Mouse (Mus musculus) embryonic facial prominence, embryonic 15.5 days (tissue): ENCODE results near the gene Inpp5f. TPM values are rescaled to one million over a fixed set of nuclear protein-coding genes. Genes with fewer than 3 reads are reported as not detected.
"Not testable (repeated sequence)": the region's sequence is repeated elsewhere in the genome, so short reads cannot be mapped to it uniquely, and the experiment has no call there.

Source experiments
- ATAC-seq: fragments of 200-750 bp; cut with Nextera tagmentation; 2 replicates; pipeline ENCODE4 v1.8.0; 2017; ENCODE audit warnings: low read depth, moderate TSS enrichment; ENCODE audit not compliant: insufficient number of reproducible peaks, low FRiP score, low TSS enrichment
- H3K27ac ChIP-seq: fragments of 300-500 bp; sonication (generic); replicated peaks from 2 replicates; pipeline ENCODE4 v1.5.1; 2015; ENCODE audit warnings: mild to moderate bottlenecking, inconsistent platforms
- H3K27me3 ChIP-seq: fragments of 300-500 bp; sonication (generic); 2 replicates; pipeline ENCODE4 v1.6.1; 2015; ENCODE audit warnings: inconsistent platforms
- H3K36me3 ChIP-seq: fragments of 300-500 bp; sonication (generic); 2 replicates; pipeline ENCODE4 v1.6.1; 2015; ENCODE audit warnings: mild to moderate bottlenecking, inconsistent platforms
- H3K4me1 ChIP-seq: fragments of 300-500 bp; sonication (generic); 2 replicates; pipeline ENCODE4 v1.6.1; 2015; ENCODE audit warnings: inconsistent platforms
- H3K4me2 ChIP-seq: fragments of 300-500 bp; sonication (generic); replicated peaks from 2 replicates; pipeline ENCODE4 v1.6.1; 2015; ENCODE audit warnings: mild to moderate bottlenecking, inconsistent platforms
- H3K4me3 ChIP-seq: fragments of 300-500 bp; sonication (generic); replicated peaks from 2 replicates; pipeline ENCODE4 v1.5.1; 2015; ENCODE audit warnings: mild to moderate bottlenecking, inconsistent platforms
- H3K9ac ChIP-seq: fragments of 300-500 bp; sonication (generic); 2 replicates; pipeline ENCODE4 v1.6.1; 2015; ENCODE audit warnings: inconsistent platforms
- H3K9me3 ChIP-seq: fragments of 300-500 bp; sonication (generic); replicated peaks from 2 replicates; pipeline ENCODE4 v1.6.1; 2016; ENCODE audit warnings: inconsistent platforms
- WGBS: fragments of 180-500 bp; shearing (Covaris S2); methylation state at CpG from one replicate; pipeline ENCODE4 v1.1.7; 2015; 5-methylcytosine and 5-hydroxymethylcytosine counted together
- polyA plus RNA-seq: library from polyadenylated mRNA; unstranded; fragments of >200 nt; fragmentation: Nextera tagmentation; extraction: Ambion mirVana; gene quantifications from 2 replicates; pipeline ENCODE4 v1.2.1, GENCODE M21; 2015

Inpp5f gene
- polyA plus RNA-seq, 1 experiment from 2014 or later = 18.8 TPM

- Histone ChIP-seq H3K27ac (no peak overlapping the region), H3K4me2 (no peak overlapping the region), H3K9me3 (no peaks in the 10 kb centered on the region; the same call in 1 of the 2 replicates), H3K4me3 (no peak overlapping the region), H3K9ac (no peak overlapping the region), H3K36me3 (peaks cover 13% of the 10 kb centered on the region; the same call in 1 of the 2 replicates), H3K4me1 (peaks cover 10% of the 10 kb centered on the region), H3K27me3 (no peaks in the 10 kb centered on the region)
- 51% methylated on average over 2 of the region's 2 CpGs for WGBS
- ATAC-seq = no peak
Measured at GRCm38 (mm10) chr7:128668831-128669230, 57.7 kb downstream of the Inpp5f start.

- Histone ChIP-seq H3K27ac (no peak overlapping the region), H3K9me3 (no peaks in the 10 kb centered on the region), H3K4me1 (peaks cover 10% of the 10 kb centered on the region), H3K36me3 (peaks cover 12% of the 10 kb centered on the region; the same call in 1 of the 2 replicates), H3K4me3 (no peak overlapping the region), H3K27me3 (no peaks in the 10 kb centered on the region), H3K9ac (no peak overlapping the region), H3K4me2 (0 out of 2 replicates have a peak overlapping the region, but pooled peaks have one; percentile 23)
- WGBS = 20% methylated on average over 8 of the region's 8 CpGs
- ATAC-seq = no peak; the same call in 1 of the 2 replicates
Measured at GRCm38 (mm10) chr7:128671952-128672351, 60.8 kb downstream of the Inpp5f start.

GRCm38 (mm10) chr7:128672408-128673010 is 61.4 kb downstream of the Inpp5f start:
- 12% methylated on average over 15 of the region's 15 CpGs for WGBS
- H3K27ac ChIP-seq = no peak overlapping the region
- peaks cover 10% of the 10 kb centered on the region for H3K4me1 ChIP-seq
- H3K9ac ChIP-seq = no peak overlapping the region
- H3K4me2 ChIP-seq = peak overlapping the region; percentile 23; the same call in 1 of the 2 replicates
- H3K27me3 ChIP-seq = no peaks in the 10 kb centered on the region
- no peak overlapping the region for H3K4me3 ChIP-seq
- no peaks in the 10 kb centered on the region for H3K9me3 ChIP-seq
- peaks cover 17% of the 10 kb centered on the region; the same call in 1 of the 2 replicates for H3K36me3 ChIP-seq
- no peak for ATAC-seq

- Histone ChIP-seq H3K27ac (no peak overlapping the region), H3K4me2 (no peak overlapping the region), H3K4me1 (no peaks in the 10 kb centered on the region), H3K9me3 (no peaks in the 10 kb centered on the region), H3K36me3 (peaks cover 21% of the 10 kb centered on the region), H3K9ac (no peak overlapping the region), H3K4me3 (no peak overlapping the region), H3K27me3 (no peaks in the 10 kb centered on the region)
- ATAC-seq = no peak
- WGBS = 75% methylated on average over 3 of the region's 3 CpGs
Measured at GRCm38 (mm10) chr7:128678546-128678945, 67.4 kb downstream of the Inpp5f start.

- H3K9me3 ChIP-seq = peaks cover 7% of the 10 kb centered on the region; the same call in 1 of the 2 replicates
- no peak overlapping the region for H3K27ac ChIP-seq
- peak overlapping the region; percentile 45 for H3K4me3 ChIP-seq
- H3K4me1 ChIP-seq = no peaks in the 10 kb centered on the region
- ATAC-seq = peak; percentile 84
- H3K4me2 ChIP-seq = peak overlapping the region; percentile 63
- 49% methylated on average over 56 of the region's 56 CpGs for WGBS
- H3K27me3 ChIP-seq = no peaks in the 10 kb centered on the region
- no peak overlapping the region for H3K9ac ChIP-seq
- H3K36me3 ChIP-seq = peaks cover 56% of the 10 kb centered on the region
Measured at GRCm38 (mm10) chr7:128687821-128688564, 76.9 kb downstream of the Inpp5f start.

- Histone ChIP-seq H3K9ac (no peak overlapping the region), H3K4me2 (no peak overlapping the region), H3K27me3 (no peaks in the 10 kb centered on the region), H3K9me3 (peaks cover 7% of the 10 kb centered on the region; the same call in 1 of the 2 replicates), H3K36me3 (peaks cover 58% of the 10 kb centered on the region), H3K4me3 (no peak overlapping the region), H3K27ac (no peak overlapping the region), H3K4me1 (no peaks in the 10 kb centered on the region)
- ATAC-seq = no peak
- 77% methylated on average over 8 of the region's 8 CpGs for WGBS
Measured at GRCm38 (mm10) chr7:128689347-128689746, 78.2 kb downstream of the Inpp5f start.

GRCm38 (mm10) chr7:128690070-128690469 is 78.9 kb downstream of the Inpp5f start:
- Histone ChIP-seq H3K27ac (no peak overlapping the region), H3K9me3 (peaks cover 7% of the 10 kb centered on the region; the same call in 1 of the 2 replicates), H3K27me3 (no peaks in the 10 kb centered on the region), H3K4me2 (no peak overlapping the region), H3K36me3 (peaks cover 58% of the 10 kb centered on the region), H3K4me1 (no peaks in the 10 kb centered on the region), H3K9ac (no peak overlapping the region), H3K4me3 (no peak overlapping the region)
- no peak; the same call in 1 of the 2 replicates for ATAC-seq
- 9% methylated on average over 7 of the region's 7 CpGs for WGBS

GRCm38 (mm10) chr7:128690796-128691195 is 79.7 kb downstream of the Inpp5f start:
- no peak overlapping the region for H3K4me2 ChIP-seq
- peaks cover 7% of the 10 kb centered on the region; the same call in 1 of the 2 replicates for H3K9me3 ChIP-seq
- peaks cover 53% of the 10 kb centered on the region for H3K36me3 ChIP-seq
- no peaks in the 10 kb centered on the region for H3K4me1 ChIP-seq
- no peaks in the 10 kb centered on the region for H3K27me3 ChIP-seq
- H3K4me3 ChIP-seq = no peak overlapping the region
- ATAC-seq = no peak
- H3K27ac ChIP-seq = no peak overlapping the region
- H3K9ac ChIP-seq = no peak overlapping the region
- 58% methylated on average over 7 of the region's 7 CpGs for WGBS

- no peaks in the 10 kb centered on the region for H3K4me1 ChIP-seq
- ATAC-seq = no peak
- H3K9ac ChIP-seq = no peak overlapping the region
- H3K36me3 ChIP-seq = peaks cover 45% of the 10 kb centered on the region
- 90% methylated on average over 7 of the region's 7 CpGs for WGBS
- no peak overlapping the region for H3K4me3 ChIP-seq
- H3K4me2 ChIP-seq = no peak overlapping the region
- no peak overlapping the region for H3K27ac ChIP-seq
- H3K9me3 ChIP-seq = peaks cover 7% of the 10 kb centered on the region; the same call in 1 of the 2 replicates
- H3K27me3 ChIP-seq = no peaks in the 10 kb centered on the region
Measured at GRCm38 (mm10) chr7:128692163-128692562, 81.0 kb downstream of the Inpp5f start.

- H3K4me3 ChIP-seq = no peak overlapping the region
- no peaks in the 10 kb centered on the region for H3K4me1 ChIP-seq
- no peak overlapping the region for H3K4me2 ChIP-seq
- H3K9ac ChIP-seq = no peak overlapping the region
- no peak for ATAC-seq
- H3K9me3 ChIP-seq = no peaks in the 10 kb centered on the region
- H3K27me3 ChIP-seq = no peaks in the 10 kb centered on the region
- 91% methylated on average over 10 of the region's 10 CpGs for WGBS
- H3K36me3 ChIP-seq = peaks cover 55% of the 10 kb centered on the region
- H3K27ac ChIP-seq = no peak overlapping the region
Measured at GRCm38 (mm10) chr7:128694848-128695247, 83.7 kb downstream of the Inpp5f start.

GRCm38 (mm10) chr7:128699959-128700358 is 88.8 kb downstream of the Inpp5f start:
- not testable (repeated sequence) for H3K9ac ChIP-seq, H3K27ac ChIP-seq, ATAC-seq, H3K4me1 ChIP-seq, H3K4me3 ChIP-seq, H3K27me3 ChIP-seq, H3K9me3 ChIP-seq, H3K4me2 ChIP-seq
- WGBS = 91% methylated on average over 6 of the region's 6 CpGs
- peaks cover 73% of the 10 kb centered on the region for H3K36me3 ChIP-seq
